Mouse (Mus musculus): ENCODE measurements around the gene Aifm1. TPM values are rescaled to one million over a fixed set of nuclear protein-coding genes. Genes with fewer than 3 reads are reported as not detected.

The Aifm1 gene
- polyA plus RNA-seq (2015; fragmentation: Nextera tagmentation; extraction: Ambion mirVana), result 42.1 and 45.1 TPM in 2 replicates

- Histone ChIP-seq H3K9me3 (ENCODE audit: control insufficient read depth, low read length) (no peaks in the 10 kb centered on the region), H3K36me3 (ENCODE audit: control insufficient read depth, insufficient read depth, low read length) (no peaks in the 10 kb centered on the region), H3K27me3 (replicated peaks; ENCODE audit: control insufficient read depth, insufficient read depth, low read length) (no peaks in the 10 kb centered on the region), H3K27ac (ENCODE audit: low read depth, low read length) (0 out of 2 replicates have a peak within 1 kb of the TSS, but pooled peaks have one; percentile 44), H3K4me1 (ENCODE audit: control insufficient read depth, insufficient read depth, low read depth, low read length) (peaks cover 2% of the 10 kb centered on the region), H3K9ac (ENCODE audit: low read depth, low read length) (peak within 1 kb of the TSS; percentile 73), H3K4me2 (ENCODE audit: low read length) (peak within 1 kb of the TSS; percentile 64), H3K4me3 (ENCODE audit: low read length) (peak within 1 kb of the TSS; percentile 57)
- peak; percentile 99 for ATAC-seq
- WGBS, result 11% methylated on average over 43 of the region's 45 CpGs
Measured at GRCm38 (mm10) chrX:48513166-48513807, at the start of gene Aifm1. TSS of gene Aifm1 (minus strand) at chrX:48513563.

- H3K36me3 ChIP-seq (ENCODE audit: control insufficient read depth, insufficient read depth, low read length), result no peaks in the 10 kb centered on the region
- no peak overlapping the region for H3K4me2 ChIP-seq (ENCODE audit: low read length)
- no peak overlapping the region for H3K9ac ChIP-seq (ENCODE audit: low read depth, low read length)
- H3K4me3 ChIP-seq (ENCODE audit: low read length), result no peak overlapping the region
- no peaks in the 10 kb centered on the region for H3K27me3 ChIP-seq (replicated peaks; ENCODE audit: control insufficient read depth, insufficient read depth, low read length)
- H3K4me1 ChIP-seq (ENCODE audit: control insufficient read depth, insufficient read depth, low read depth, low read length), result no peaks in the 10 kb centered on the region
- no peak overlapping the region for H3K27ac ChIP-seq (ENCODE audit: low read depth, low read length)
- 34% methylated on average over 3 of the region's 3 CpGs for WGBS
- peak; percentile 52; the same call in 1 of the 2 replicates for ATAC-seq
- no peaks in the 10 kb centered on the region for H3K9me3 ChIP-seq (ENCODE audit: control insufficient read depth, low read length)
Measured at GRCm38 (mm10) chrX:48532175-48532574, 18.8 kb upstream of the Aifm1 start.

- no peak overlapping the region for H3K9ac ChIP-seq (ENCODE audit: low read depth, low read length)
- no peaks in the 10 kb centered on the region for H3K9me3 ChIP-seq (ENCODE audit: control insufficient read depth, low read length)
- ATAC-seq, result no peak
- H3K4me2 ChIP-seq (ENCODE audit: low read length), result no peak overlapping the region
- H3K4me3 ChIP-seq (ENCODE audit: low read length), result no peak overlapping the region
- H3K36me3 ChIP-seq (ENCODE audit: control insufficient read depth, insufficient read depth, low read length), result no peaks in the 10 kb centered on the region
- no peak overlapping the region for H3K27ac ChIP-seq (ENCODE audit: low read depth, low read length)
- WGBS, result 79% methylated on average over 1 of the region's 3 CpGs
- no peaks in the 10 kb centered on the region for H3K27me3 ChIP-seq (replicated peaks; ENCODE audit: control insufficient read depth, insufficient read depth, low read length)
- H3K4me1 ChIP-seq (ENCODE audit: control insufficient read depth, insufficient read depth, low read depth, low read length), result peaks cover 10% of the 10 kb centered on the region
Measured at GRCm38 (mm10) chrX:48526435-48526834, 13.1 kb upstream of the Aifm1 start.

GRCm38 (mm10) chrX:48525866-48526265 lies 12.5 kb upstream of the Aifm1 start:
- Histone ChIP-seq H3K9me3 (ENCODE audit: control insufficient read depth, low read length) (no peaks in the 10 kb centered on the region), H3K27ac (ENCODE audit: low read depth, low read length) (no peak overlapping the region), H3K4me3 (ENCODE audit: low read length) (no peak overlapping the region), H3K36me3 (ENCODE audit: control insufficient read depth, insufficient read depth, low read length) (no peaks in the 10 kb centered on the region), H3K4me2 (ENCODE audit: low read length) (no peak overlapping the region), H3K4me1 (ENCODE audit: control insufficient read depth, insufficient read depth, low read depth, low read length) (peaks cover 11% of the 10 kb centered on the region), H3K9ac (ENCODE audit: low read depth, low read length) (no peak overlapping the region), H3K27me3 (replicated peaks; ENCODE audit: control insufficient read depth, insufficient read depth, low read length) (no peaks in the 10 kb centered on the region)
- no peak for ATAC-seq
- WGBS, result 68% methylated on average over 8 of the region's 8 CpGs

GRCm38 (mm10) chrX:48525332-48525731 lies 12.0 kb upstream of the Aifm1 start:
- Histone ChIP-seq H3K9ac (ENCODE audit: low read depth, low read length) (no peak overlapping the region), H3K4me2 (ENCODE audit: low read length) (no peak overlapping the region), H3K36me3 (ENCODE audit: control insufficient read depth, insufficient read depth, low read length) (no peaks in the 10 kb centered on the region), H3K4me1 (ENCODE audit: control insufficient read depth, insufficient read depth, low read depth, low read length) (peaks cover 11% of the 10 kb centered on the region), H3K27ac (ENCODE audit: low read depth, low read length) (no peak overlapping the region), H3K9me3 (ENCODE audit: control insufficient read depth, low read length) (no peaks in the 10 kb centered on the region), H3K27me3 (replicated peaks; ENCODE audit: control insufficient read depth, insufficient read depth, low read length) (no peaks in the 10 kb centered on the region), H3K4me3 (ENCODE audit: low read length) (no peak overlapping the region)
- ATAC-seq, result no peak
- WGBS, result 69% methylated on average over 1 of the region's 1 CpGs

- no peak overlapping the region for H3K9ac ChIP-seq (ENCODE audit: low read depth, low read length)
Measured at GRCm38 (mm10) chrX:48523512-48523911, 10.1 kb upstream of the Aifm1 start.

GRCm38 (mm10) chrX:48521651-48522050 lies 8.3 kb upstream of the Aifm1 start:
- Histone ChIP-seq H3K9ac (ENCODE audit: low read depth, low read length) (no peak overlapping the region), H3K27me3 (replicated peaks; ENCODE audit: control insufficient read depth, insufficient read depth, low read length) (no peaks in the 10 kb centered on the region), H3K4me3 (ENCODE audit: low read length) (peak overlapping the region; percentile 4; the same call in 1 of the 2 replicates), H3K9me3 (ENCODE audit: control insufficient read depth, low read length) (no peaks in the 10 kb centered on the region), H3K36me3 (ENCODE audit: control insufficient read depth, insufficient read depth, low read length) (no peaks in the 10 kb centered on the region), H3K4me1 (ENCODE audit: control insufficient read depth, insufficient read depth, low read depth, low read length) (peaks cover 11% of the 10 kb centered on the region), H3K27ac (ENCODE audit: low read depth, low read length) (no peak overlapping the region), H3K4me2 (ENCODE audit: low read length) (peak overlapping the region; percentile 65)
- no peak for ATAC-seq
- WGBS, result 85% methylated on average over 3 of the region's 3 CpGs

More at GRCm38 (mm10) chrX:48523512-48523911, 10.1 kb upstream of the Aifm1 start:
- H3K4me1 ChIP-seq (ENCODE audit: control insufficient read depth, insufficient read depth, low read depth, low read length), result peaks cover 11% of the 10 kb centered on the region
- no peaks in the 10 kb centered on the region for H3K27me3 ChIP-seq (replicated peaks; ENCODE audit: control insufficient read depth, insufficient read depth, low read length)
- no peaks in the 10 kb centered on the region for H3K36me3 ChIP-seq (ENCODE audit: control insufficient read depth, insufficient read depth, low read length)
- H3K27ac ChIP-seq (ENCODE audit: low read depth, low read length), result no peak overlapping the region
- no peak for ATAC-seq
- H3K4me2 ChIP-seq (ENCODE audit: low read length), result peak overlapping the region; percentile 42
- no peaks in the 10 kb centered on the region for H3K9me3 ChIP-seq (ENCODE audit: control insufficient read depth, low read length)
- H3K4me3 ChIP-seq (ENCODE audit: low read length), result no peak overlapping the region
- 57% methylated on average over 3 of the region's 3 CpGs for WGBS

- Histone ChIP-seq H3K27ac (ENCODE audit: low read depth, low read length) (peak overlapping the region; percentile 91), H3K4me1 (ENCODE audit: control insufficient read depth, insufficient read depth, low read depth, low read length) (peaks cover 11% of the 10 kb centered on the region), H3K9ac (ENCODE audit: low read depth, low read length) (peak overlapping the region; percentile 74), H3K4me2 (ENCODE audit: low read length) (peak overlapping the region; percentile 65), H3K4me3 (ENCODE audit: low read length) (peak overlapping the region; percentile 53), H3K9me3 (ENCODE audit: control insufficient read depth, low read length) (no peaks in the 10 kb centered on the region), H3K27me3 (replicated peaks; ENCODE audit: control insufficient read depth, insufficient read depth, low read length) (no peaks in the 10 kb centered on the region), H3K36me3 (ENCODE audit: control insufficient read depth, insufficient read depth, low read length) (no peaks in the 10 kb centered on the region)
- no peak for ATAC-seq
- 23% methylated on average over 20 of the region's 20 CpGs for WGBS
Measured at GRCm38 (mm10) chrX:48519549-48520085, 6.3 kb upstream of the Aifm1 start.

GRCm38 (mm10) chrX:48518808-48519548 lies 5.6 kb upstream of the Aifm1 start, which contains the start of gene Rab33a:
TSS of gene Rab33a (plus strand) at chrX:48519285.
- Histone ChIP-seq H3K9ac (ENCODE audit: low read depth, low read length) (peak within 1 kb of the TSS; percentile 74), H3K9me3 (ENCODE audit: control insufficient read depth, low read length) (no peaks in the 10 kb centered on the region), H3K27me3 (replicated peaks; ENCODE audit: control insufficient read depth, insufficient read depth, low read length) (no peaks in the 10 kb centered on the region), H3K4me2 (ENCODE audit: low read length) (peak within 1 kb of the TSS; percentile 65), H3K36me3 (ENCODE audit: control insufficient read depth, insufficient read depth, low read length) (no peaks in the 10 kb centered on the region), H3K4me1 (ENCODE audit: control insufficient read depth, insufficient read depth, low read depth, low read length) (peaks cover 11% of the 10 kb centered on the region), H3K4me3 (ENCODE audit: low read length) (peak within 1 kb of the TSS; percentile 53), H3K27ac (ENCODE audit: low read depth, low read length) (peak within 1 kb of the TSS; percentile 91)
- 37% methylated on average over 27 of the region's 33 CpGs for WGBS
- peak; percentile 72 for ATAC-seq
